Mouse (Mus musculus) kidney, postnatal 0 days (tissue): Measurements from ENCODE around the gene Lin7a. TPM values are rescaled to one million over a fixed set of nuclear protein-coding genes. Genes with fewer than 3 reads are reported as not detected.
A peak's percentile ranks its signal among the peaks of the same experiment; 100 is the strongest.

ENCODE experiments used
- ATAC-seq: fragments of 200-750 bp; cut with Nextera tagmentation; replicated peaks from 2 replicates; pipeline ENCODE4 v1.8.0; 2017; ENCODE audit warnings: low read depth, moderate number of reproducible peaks, moderate TSS enrichment, moderate library complexity; ENCODE audit not compliant: low FRiP score
- DNase-seq: peaks from one replicate; pipeline ENCODE4 v3.0.0-alpha.2; 2016; ENCODE audit warnings: low spot score
- H3K27ac ChIP-seq: fragments of 300-500 bp; sonication (generic); 2 replicates; pipeline ENCODE4 v1.5.1; 2014; ENCODE audit warnings: mild to moderate bottlenecking
- H3K27me3 ChIP-seq: fragments of 300-500 bp; sonication (generic); 2 replicates; pipeline ENCODE4 v1.6.1; 2014; ENCODE audit warnings: low read length, mixed read lengths; ENCODE audit not compliant: insufficient read depth
- H3K36me3 ChIP-seq: fragments of 300-500 bp; sonication (generic); 2 replicates; pipeline ENCODE4 v1.6.1; 2014; ENCODE audit warnings: low read length, mixed read lengths; ENCODE audit not compliant: insufficient read depth
- H3K4me1 ChIP-seq: fragments of 300-500 bp; sonication (generic); replicated peaks from 2 replicates; pipeline ENCODE4 v1.6.1; 2014; ENCODE audit warnings: antibody characterized with exemption, low read length, mixed read lengths; ENCODE audit not compliant: insufficient read depth
- H3K4me2 ChIP-seq: fragments of 300-500 bp; sonication (generic); 2 replicates; pipeline ENCODE4 v1.6.1; 2014; ENCODE audit warnings: mild to moderate bottlenecking, low read length, moderate library complexity, mixed read lengths
- H3K4me3 ChIP-seq: fragments of 300-500 bp; sonication (generic); replicated peaks from 2 replicates; pipeline ENCODE4 v1.5.1; 2014; ENCODE audit warnings: low read depth, low read length
- H3K9ac ChIP-seq: fragments of 300-500 bp; sonication (generic); 2 replicates; pipeline ENCODE4 v1.6.1; 2014; ENCODE audit warnings: low read depth, low read length
- H3K9me3 ChIP-seq: fragments of 300-500 bp; sonication (generic); replicated peaks from 2 replicates; pipeline ENCODE4 v1.6.1; 2016; ENCODE audit warnings: low read length, inconsistent platforms, mixed read lengths
- CTCF ChIP-seq: IDR thresholded peaks from 2 replicates; pipeline ENCODE4 v1.5.1; 2016; ENCODE audit warnings: antibody characterized with exemption, low read depth, mild to moderate bottlenecking, moderate library complexity
- WGBS: fragments of 180-500 bp; shearing (Covaris S2); extraction: QIAGEN DNeasy Blood & Tissue Kit; methylation state at CpG from one replicate; pipeline ENCODE4 v1.1.7; 2014; 5-methylcytosine and 5-hydroxymethylcytosine counted together
- polyA plus RNA-seq: library from polyadenylated mRNA; unstranded; fragments of >200 nt; fragmentation: Nextera tagmentation; extraction: Ambion mirVana; gene quantifications from 2 replicates; pipeline ENCODE4 v1.2.1, GENCODE M21; 2015

Lin7a gene
- polyA plus RNA-seq, 1 experiment from 2014 or later: 0.54 TPM

DNA sequence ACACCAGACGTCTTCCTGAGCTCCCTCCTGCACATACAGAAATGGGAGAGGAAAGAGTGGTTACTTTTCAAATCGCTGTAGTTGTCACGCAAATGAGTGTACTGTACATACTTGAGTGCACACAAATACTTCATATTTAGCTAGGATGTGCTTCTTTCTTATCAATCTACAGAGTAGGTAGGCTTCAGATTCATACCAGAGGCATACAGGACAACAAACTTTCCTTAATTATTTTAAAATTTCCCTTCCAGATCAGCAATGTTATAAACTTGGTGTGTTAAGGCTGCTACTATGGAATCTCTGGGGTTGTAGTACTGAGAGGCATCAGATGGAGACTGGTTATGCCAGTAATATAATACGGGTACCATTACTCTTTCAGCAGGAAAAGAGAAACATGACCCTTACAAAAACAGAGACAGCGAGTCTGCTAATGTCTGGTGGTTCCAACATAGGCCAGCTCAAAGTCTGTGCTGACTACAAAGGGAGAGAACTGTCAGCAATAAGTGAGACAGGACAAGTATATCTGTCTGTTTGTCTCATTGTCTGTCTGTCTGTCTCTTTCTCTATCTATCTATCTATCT, 21.8 kb upstream of the Lin7a start:
- no peaks in the 10 kb centered on the region for H3K9me3 ChIP-seq
- DNase-seq: peak; percentile 56
- WGBS: 42% methylated on average over 5 of the region's 5 CpGs
- H3K27me3 ChIP-seq: no peaks in the 10 kb centered on the region
- H3K9ac ChIP-seq: no peak overlapping the region
- H3K36me3 ChIP-seq: no peaks in the 10 kb centered on the region
- H3K27ac ChIP-seq: no peak overlapping the region
- no peak overlapping the region for H3K4me2 ChIP-seq
- TF ChIP-seq CTCF: no peak
- peak; percentile 63 for ATAC-seq
- no peaks in the 10 kb centered on the region for H3K4me1 ChIP-seq
- H3K4me3 ChIP-seq: no peak overlapping the region

DNA sequence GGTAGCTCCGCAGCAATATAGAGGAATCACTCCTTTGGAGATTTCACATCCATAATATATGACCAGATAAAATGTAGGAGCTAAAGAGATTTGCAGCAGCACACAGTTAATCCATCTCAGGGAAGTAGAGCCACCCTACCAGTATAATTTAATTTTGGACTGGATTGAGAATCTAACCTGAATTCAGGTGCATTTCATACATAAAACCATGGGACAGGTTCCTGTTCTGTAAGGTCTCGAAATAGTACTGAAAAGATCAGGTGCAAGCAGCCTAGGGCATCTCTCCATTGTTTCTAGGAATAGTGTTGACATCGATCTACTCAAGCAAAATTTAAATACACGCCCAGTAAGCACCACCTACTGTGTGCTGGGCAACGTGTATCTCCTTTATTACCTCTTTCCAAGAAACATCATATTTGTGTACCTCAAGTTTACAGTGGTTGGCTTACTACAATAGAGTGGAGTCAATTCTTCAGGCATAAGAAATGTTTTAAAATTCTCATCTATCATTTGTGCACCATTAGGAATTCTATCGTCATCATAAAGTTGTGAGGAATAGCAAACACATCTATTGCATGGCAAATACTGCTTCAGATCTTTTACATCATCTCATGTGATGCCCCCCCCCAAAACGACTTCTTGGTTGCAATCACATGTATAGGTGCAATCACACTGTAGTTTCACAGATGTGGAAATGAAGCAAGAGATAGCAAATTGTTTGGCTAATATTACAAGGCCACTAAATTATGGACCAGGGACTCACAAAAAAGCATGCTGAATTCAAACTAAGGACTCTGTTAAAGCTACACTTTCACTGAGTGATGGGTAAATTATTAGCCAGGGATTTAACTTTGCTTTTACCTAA, 20.9 kb upstream of the Lin7a start:
- TF ChIP-seq CTCF: no peak
- no peaks in the 10 kb centered on the region for H3K4me1 ChIP-seq
- no peaks in the 10 kb centered on the region for H3K36me3 ChIP-seq
- WGBS: 80% methylated on average over 7 of the region's 7 CpGs
- no peaks in the 10 kb centered on the region for H3K9me3 ChIP-seq
- H3K9ac ChIP-seq: no peak overlapping the region
- no peaks in the 10 kb centered on the region for H3K27me3 ChIP-seq
- H3K4me2 ChIP-seq: no peak overlapping the region
- no peak overlapping the region for H3K27ac ChIP-seq
- DNase-seq: no peak
- ATAC-seq: no peak; the same call in 1 of the 2 replicates
- no peak overlapping the region for H3K4me3 ChIP-seq

DNA sequence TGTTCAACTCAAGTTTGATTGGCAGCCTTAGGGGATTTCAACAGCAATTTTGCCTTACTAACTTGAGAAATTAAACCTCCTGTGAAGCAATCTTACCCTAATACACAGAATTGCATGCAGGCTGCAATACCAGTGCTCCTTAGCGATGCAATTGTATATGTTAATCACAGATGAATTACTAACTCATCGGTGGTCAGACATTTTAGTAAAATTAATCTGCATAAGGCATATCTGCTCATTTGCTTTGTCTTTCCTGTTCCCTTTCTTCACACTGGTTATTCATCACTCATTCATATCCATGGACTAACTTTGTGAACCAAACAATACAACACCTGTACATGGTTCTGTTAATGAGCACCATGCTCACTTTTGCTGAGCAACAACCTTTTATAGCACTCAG, 20.2 kb upstream of the Lin7a start:
- no peak overlapping the region for H3K9ac ChIP-seq
- DNase-seq (no peak), ATAC-seq (no peak)
- no peaks in the 10 kb centered on the region for H3K27me3 ChIP-seq
- no peak overlapping the region for H3K4me3 ChIP-seq
- H3K4me2 ChIP-seq: no peak overlapping the region
- no peak overlapping the region for H3K27ac ChIP-seq
- H3K36me3 ChIP-seq: no peaks in the 10 kb centered on the region
- TF ChIP-seq CTCF: no peak
- H3K9me3 ChIP-seq: no peaks in the 10 kb centered on the region
- no peaks in the 10 kb centered on the region for H3K4me1 ChIP-seq
- WGBS: 81% methylated on average over 2 of the region's 2 CpGs

DNA sequence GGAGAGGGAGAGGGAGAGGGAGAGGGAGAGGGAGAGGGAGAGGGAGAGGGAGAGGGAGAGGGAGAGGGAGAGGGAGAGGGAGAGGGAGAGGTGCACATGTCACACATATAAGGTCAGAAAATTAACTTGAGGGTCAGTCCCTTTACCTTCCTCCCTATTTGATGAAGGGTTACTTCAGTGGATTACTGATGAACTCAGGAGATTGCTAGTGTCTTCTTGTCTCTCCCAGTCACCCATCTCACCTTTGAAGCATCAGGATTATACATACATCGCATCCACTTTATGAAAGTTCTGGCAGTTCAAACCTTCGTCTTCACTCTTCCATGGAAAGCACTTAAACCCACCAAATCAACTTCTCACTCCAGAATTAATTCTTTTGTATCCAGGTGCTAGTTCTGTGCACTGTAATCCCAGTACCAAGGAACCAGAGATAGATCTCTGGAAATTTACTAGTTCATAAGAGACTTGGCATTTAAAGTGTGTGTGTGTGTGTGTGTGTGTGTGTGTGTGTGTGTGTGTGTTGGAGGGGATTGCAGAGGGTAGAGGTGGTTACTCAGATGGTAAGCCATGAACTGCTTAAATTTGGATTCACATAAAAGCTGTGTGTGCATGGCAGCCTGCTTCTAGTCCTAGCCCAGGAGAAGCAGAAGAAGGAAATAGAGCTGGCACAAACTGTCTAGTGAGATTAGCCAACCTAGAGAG, 19.5 kb upstream of the Lin7a start:
- no peaks in the 10 kb centered on the region for H3K27me3 ChIP-seq
- H3K4me3 ChIP-seq: no peak overlapping the region
- H3K27ac ChIP-seq: no peak overlapping the region
- no peaks in the 10 kb centered on the region for H3K36me3 ChIP-seq
- ATAC-seq: no peak
- H3K9me3 ChIP-seq: no peaks in the 10 kb centered on the region
- 87% methylated on average over 2 of the region's 2 CpGs for WGBS
- no peaks in the 10 kb centered on the region for H3K4me1 ChIP-seq
- no peak overlapping the region for H3K9ac ChIP-seq
- DNase-seq: no peak
- no peak for TF ChIP-seq CTCF
- no peak overlapping the region for H3K4me2 ChIP-seq

DNA sequence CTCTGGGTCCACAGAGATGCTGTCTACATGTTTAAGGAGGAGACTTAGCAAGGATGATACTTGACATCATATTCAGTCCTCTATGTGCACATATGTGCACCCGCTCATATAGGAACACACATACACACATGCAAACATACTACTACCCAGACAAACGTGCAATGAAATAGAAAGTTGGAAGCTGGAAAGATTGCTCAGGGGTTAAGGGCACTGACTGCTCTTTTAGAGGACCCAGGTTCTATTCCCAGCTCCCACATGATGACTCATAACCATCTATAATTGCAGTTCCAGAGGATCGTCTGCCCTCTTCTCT, 19.0 kb upstream of the Lin7a start:
- no peak for ATAC-seq
- H3K36me3 ChIP-seq: no peaks in the 10 kb centered on the region
- H3K27me3 ChIP-seq: no peaks in the 10 kb centered on the region
- H3K4me1 ChIP-seq: no peaks in the 10 kb centered on the region
- H3K4me3 ChIP-seq: no peak overlapping the region
- no peak for DNase-seq
- 85% methylated on average over 3 of the region's 3 CpGs for WGBS
- H3K27ac ChIP-seq: no peak overlapping the region
- no peak for TF ChIP-seq CTCF
- no peak overlapping the region for H3K9ac ChIP-seq
- no peaks in the 10 kb centered on the region for H3K9me3 ChIP-seq
- no peak overlapping the region for H3K4me2 ChIP-seq

DNA sequence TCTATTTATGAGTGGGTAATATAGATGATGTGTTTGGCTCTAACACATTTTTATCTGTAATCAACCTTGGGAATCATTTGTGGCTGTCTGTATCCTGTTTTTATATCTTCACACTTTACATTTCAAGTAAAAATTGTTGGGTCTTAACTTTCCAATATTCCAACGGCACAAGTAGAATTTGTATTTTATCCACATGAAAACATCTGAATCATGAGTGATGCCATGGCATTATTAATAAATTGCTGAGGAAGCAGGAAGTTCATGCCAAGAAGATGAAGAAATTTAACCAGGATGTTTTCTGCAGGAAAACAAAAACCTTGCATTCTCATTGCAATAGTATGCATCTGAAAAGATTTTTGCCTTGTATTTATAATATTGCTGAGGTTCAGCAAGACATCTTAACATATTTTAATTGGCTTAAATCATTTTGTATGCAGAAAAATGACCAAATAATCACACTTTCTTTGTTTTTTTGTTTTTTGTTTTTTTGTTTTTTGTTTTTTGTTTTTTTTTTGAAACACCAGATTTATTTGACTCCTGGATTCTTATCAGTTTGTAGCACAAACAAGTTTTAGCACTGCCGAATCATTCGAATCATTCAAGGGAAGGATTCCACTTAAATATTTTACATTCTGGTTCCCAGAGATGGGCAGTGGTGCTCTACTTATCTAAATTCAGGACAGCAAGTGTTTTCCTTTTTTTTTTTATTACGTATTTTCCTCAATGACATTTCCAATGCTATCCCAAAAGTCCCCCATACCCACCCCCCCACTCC, 18.1 kb upstream of the Lin7a start:
- Histone ChIP-seq H3K4me3 (no peak overlapping the region), H3K9ac (no peak overlapping the region), H3K27ac (no peak overlapping the region), H3K4me1 (no peaks in the 10 kb centered on the region), H3K9me3 (no peaks in the 10 kb centered on the region), H3K27me3 (no peaks in the 10 kb centered on the region), H3K36me3 (no peaks in the 10 kb centered on the region), H3K4me2 (no peak overlapping the region)
- 90% methylated on average over 4 of the region's 4 CpGs for WGBS
- TF ChIP-seq CTCF: no peak
- DNase-seq (no peak), ATAC-seq (no peak)
